Mouse (Mus musculus): ENCODE data around the gene Eml6. TPM values are rescaled to one million over a fixed set of nuclear protein-coding genes. Genes with fewer than 3 reads are reported as not detected.

The Eml6 gene
- polyA plus RNA-seq, 1 experiment from 2014 or later = 7.7 TPM

GRCm38 (mm10) chr11:29786583-29787219 lies 239.1 kb downstream of the Eml6 start:
- H3K36me3 ChIP-seq = peaks cover 10% of the 10 kb centered on the region; the same call in 1 of the 2 replicates
- no peak overlapping the region for H3K4me3 ChIP-seq (replicated peaks)
- WGBS = 91% methylated on average over 6 of the region's 6 CpGs
- ATAC-seq (ENCODE audit: low FRiP score) = no peak
- no peak overlapping the region for H3K9ac ChIP-seq (replicated peaks)
- H3K4me2 ChIP-seq = no peak overlapping the region
- H3K27ac ChIP-seq (replicated peaks) = no peak overlapping the region
- no peaks in the 10 kb centered on the region for H3K9me3 ChIP-seq (replicated peaks)
- peaks cover 11% of the 10 kb centered on the region for H3K4me1 ChIP-seq
- no peaks in the 10 kb centered on the region for H3K27me3 ChIP-seq (replicated peaks)

GRCm38 (mm10) chr11:29779409-29780026 lies 246.3 kb downstream of the Eml6 start:
- ATAC-seq (ENCODE audit: low FRiP score) = no peak

GRCm38 (mm10) chr11:29778936-29779335 lies 246.9 kb downstream of the Eml6 start:
- Histone ChIP-seq H3K9me3 (replicated peaks) (no peaks in the 10 kb centered on the region), H3K36me3 (peaks cover 6% of the 10 kb centered on the region; the same call in 1 of the 2 replicates), H3K4me3 (replicated peaks) (no peak overlapping the region), H3K9ac (replicated peaks) (no peak overlapping the region), H3K4me2 (no peak overlapping the region), H3K4me1 (no peaks in the 10 kb centered on the region), H3K27ac (replicated peaks) (no peak overlapping the region), H3K27me3 (replicated peaks) (no peaks in the 10 kb centered on the region)
- ATAC-seq (ENCODE audit: low FRiP score) = no peak
- WGBS = 72% methylated on average over 3 of the region's 3 CpGs

More at GRCm38 (mm10) chr11:29779409-29780026, 246.3 kb downstream of the Eml6 start:
- H3K27me3 ChIP-seq (replicated peaks) = no peaks in the 10 kb centered on the region
- no peak overlapping the region for H3K4me2 ChIP-seq
- H3K36me3 ChIP-seq = peaks cover 6% of the 10 kb centered on the region; the same call in 1 of the 2 replicates
- H3K9me3 ChIP-seq (replicated peaks) = no peaks in the 10 kb centered on the region
- no peak overlapping the region for H3K4me3 ChIP-seq (replicated peaks)
- 38% methylated on average over 2 of the region's 2 CpGs for WGBS
- H3K9ac ChIP-seq (replicated peaks) = no peak overlapping the region
- H3K27ac ChIP-seq (replicated peaks) = no peak overlapping the region
- H3K4me1 ChIP-seq = no peaks in the 10 kb centered on the region

GRCm38 (mm10) chr11:29777964-29778363 lies 247.9 kb downstream of the Eml6 start:
- Histone ChIP-seq H3K4me3 (replicated peaks) (no peak overlapping the region), H3K9ac (replicated peaks) (no peak overlapping the region), H3K4me1 (no peaks in the 10 kb centered on the region), H3K9me3 (replicated peaks) (no peaks in the 10 kb centered on the region), H3K36me3 (peaks cover 6% of the 10 kb centered on the region; the same call in 1 of the 2 replicates), H3K27ac (replicated peaks) (no peak overlapping the region), H3K4me2 (no peak overlapping the region), H3K27me3 (replicated peaks) (no peaks in the 10 kb centered on the region)
- no peak for ATAC-seq (ENCODE audit: low FRiP score)

GRCm38 (mm10) chr11:29774760-29775159 lies 251.1 kb downstream of the Eml6 start:
- WGBS = 72% methylated on average over 2 of the region's 2 CpGs
- Histone ChIP-seq H3K4me2 (no peak overlapping the region), H3K27ac (replicated peaks) (no peak overlapping the region), H3K9me3 (replicated peaks) (no peaks in the 10 kb centered on the region), H3K9ac (replicated peaks) (no peak overlapping the region), H3K36me3 (peaks cover 3% of the 10 kb centered on the region; the same call in 1 of the 2 replicates), H3K27me3 (replicated peaks) (no peaks in the 10 kb centered on the region), H3K4me3 (replicated peaks) (no peak overlapping the region), H3K4me1 (no peaks in the 10 kb centered on the region)
- ATAC-seq (ENCODE audit: low FRiP score) = no peak

GRCm38 (mm10) chr11:29774296-29774695 lies 251.5 kb downstream of the Eml6 start:
- 40% methylated on average over 2 of the region's 2 CpGs for WGBS
- Histone ChIP-seq H3K9me3 (replicated peaks) (no peaks in the 10 kb centered on the region), H3K27ac (replicated peaks) (no peak overlapping the region), H3K27me3 (replicated peaks) (no peaks in the 10 kb centered on the region), H3K9ac (replicated peaks) (no peak overlapping the region), H3K4me1 (no peaks in the 10 kb centered on the region), H3K4me2 (no peak overlapping the region), H3K36me3 (peaks cover 3% of the 10 kb centered on the region; the same call in 1 of the 2 replicates), H3K4me3 (replicated peaks) (no peak overlapping the region)
- ATAC-seq (ENCODE audit: low FRiP score) = no peak

GRCm38 (mm10) chr11:29772279-29772678 lies 253.6 kb downstream of the Eml6 start:
- Histone ChIP-seq H3K4me3 (replicated peaks) (no peak overlapping the region), H3K4me1 (no peaks in the 10 kb centered on the region), H3K4me2 (no peak overlapping the region), H3K9ac (replicated peaks) (no peak overlapping the region), H3K27ac (replicated peaks) (no peak overlapping the region), H3K27me3 (replicated peaks) (no peaks in the 10 kb centered on the region), H3K9me3 (replicated peaks) (no peaks in the 10 kb centered on the region), H3K36me3 (peaks cover 3% of the 10 kb centered on the region; the same call in 1 of the 2 replicates)
- 90% methylated on average over 1 of the region's 1 CpGs for WGBS
- no peak for ATAC-seq (ENCODE audit: low FRiP score)

GRCm38 (mm10) chr11:29770666-29771400 lies 255.0 kb downstream of the Eml6 start:
- no peaks in the 10 kb centered on the region for H3K27me3 ChIP-seq (replicated peaks)
- no peak for ATAC-seq (ENCODE audit: low FRiP score)
- WGBS = 80% methylated on average over 3 of the region's 3 CpGs

GRCm38 (mm10) chr11:29768523-29768922 lies 257.3 kb downstream of the Eml6 start:
- H3K4me2 ChIP-seq = no peak overlapping the region
- no peaks in the 10 kb centered on the region for H3K9me3 ChIP-seq (replicated peaks)
- H3K4me3 ChIP-seq (replicated peaks) = no peak overlapping the region
- no peak overlapping the region for H3K9ac ChIP-seq (replicated peaks)
- peaks cover 3% of the 10 kb centered on the region; the same call in 1 of the 2 replicates for H3K36me3 ChIP-seq
- no peak for ATAC-seq (ENCODE audit: low FRiP score)
- H3K27me3 ChIP-seq (replicated peaks) = no peaks in the 10 kb centered on the region
- no peak overlapping the region for H3K27ac ChIP-seq (replicated peaks)
- no peaks in the 10 kb centered on the region for H3K4me1 ChIP-seq

More at GRCm38 (mm10) chr11:29770666-29771400, 255.0 kb downstream of the Eml6 start:
- Histone ChIP-seq H3K9ac (replicated peaks) (no peak overlapping the region), H3K27ac (replicated peaks) (no peak overlapping the region), H3K4me3 (replicated peaks) (no peak overlapping the region), H3K36me3 (peaks cover 3% of the 10 kb centered on the region; the same call in 1 of the 2 replicates), H3K9me3 (replicated peaks) (no peaks in the 10 kb centered on the region), H3K4me1 (no peaks in the 10 kb centered on the region), H3K4me2 (no peak overlapping the region)

GRCm38 (mm10) chr11:29766313-29766982 lies 259.4 kb downstream of the Eml6 start:
- no peaks in the 10 kb centered on the region for H3K9me3 ChIP-seq (replicated peaks)
- H3K27me3 ChIP-seq (replicated peaks) = no peaks in the 10 kb centered on the region
- no peak for ATAC-seq (ENCODE audit: low FRiP score)
- H3K4me1 ChIP-seq = no peaks in the 10 kb centered on the region
- no peak overlapping the region for H3K4me3 ChIP-seq (replicated peaks)
- H3K9ac ChIP-seq (replicated peaks) = no peak overlapping the region
- H3K27ac ChIP-seq (replicated peaks) = no peak overlapping the region
- H3K4me2 ChIP-seq = no peak overlapping the region
- WGBS = 84% methylated on average over 11 of the region's 11 CpGs
- peaks cover 3% of the 10 kb centered on the region; the same call in 1 of the 2 replicates for H3K36me3 ChIP-seq

- H3K27ac ChIP-seq (replicated peaks) = no peak overlapping the region
- no peak overlapping the region for H3K4me2 ChIP-seq
- no peaks in the 10 kb centered on the region for H3K9me3 ChIP-seq (replicated peaks)
- H3K36me3 ChIP-seq = peaks cover 6% of the 10 kb centered on the region; the same call in 1 of the 2 replicates
- H3K9ac ChIP-seq (replicated peaks) = no peak overlapping the region
- 41% methylated on average over 4 of the region's 4 CpGs for WGBS
- no peaks in the 10 kb centered on the region for H3K27me3 ChIP-seq (replicated peaks)
- H3K4me3 ChIP-seq (replicated peaks) = no peak overlapping the region
- no peaks in the 10 kb centered on the region for H3K4me1 ChIP-seq
- ATAC-seq (ENCODE audit: low FRiP score) = no peak
Observed at GRCm38 (mm10) chr11:29765063-29765462, 260.8 kb downstream of the Eml6 start.
